Mouse (Mus musculus): ENCODE results near the gene Vmn1r168. TPM values are rescaled to one million over a fixed set of nuclear protein-coding genes. Genes with fewer than 3 reads are reported as not detected.

Gene Vmn1r168
- not detected for polyA plus RNA-seq (2015; fragmentation: Illumina TruSeq; extraction: RNeasy Lipid Tissue Mini Kit (QIAGEN cat#74804); ENCODE audit: insufficient read depth, low read depth, low replicate concordance)

DNA sequence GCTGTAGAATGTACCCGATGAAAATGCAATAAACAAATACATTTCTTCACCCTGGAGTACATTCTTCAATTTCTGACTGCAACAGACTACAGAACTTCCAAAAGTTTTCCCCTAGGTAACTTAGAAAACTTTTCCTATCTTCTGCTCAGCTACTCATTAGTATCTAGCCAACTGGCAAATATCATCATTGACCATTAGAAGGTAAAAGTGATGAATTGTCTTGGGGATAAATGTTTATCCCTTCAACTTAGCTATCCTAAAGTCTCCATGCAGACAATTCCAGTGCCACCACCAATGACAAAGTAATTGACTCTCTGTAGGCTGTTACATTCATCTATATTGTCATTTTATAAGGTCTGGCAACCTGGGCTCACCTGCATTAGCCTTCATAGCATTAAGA lies at the start of gene Vmn1r168:
TSS of gene Vmn1r168 (plus strand) at position 301 of the 400 bp plus-strand sequence.

GRCm38 (mm10) chr7:23507106-23507505 lies 32.4 kb upstream of the Vmn1r168 start, which contains the start of gene Vmn1r167:
Gene Vmn1r167 (minus strand): TSS chr7:23507206.

DNA sequence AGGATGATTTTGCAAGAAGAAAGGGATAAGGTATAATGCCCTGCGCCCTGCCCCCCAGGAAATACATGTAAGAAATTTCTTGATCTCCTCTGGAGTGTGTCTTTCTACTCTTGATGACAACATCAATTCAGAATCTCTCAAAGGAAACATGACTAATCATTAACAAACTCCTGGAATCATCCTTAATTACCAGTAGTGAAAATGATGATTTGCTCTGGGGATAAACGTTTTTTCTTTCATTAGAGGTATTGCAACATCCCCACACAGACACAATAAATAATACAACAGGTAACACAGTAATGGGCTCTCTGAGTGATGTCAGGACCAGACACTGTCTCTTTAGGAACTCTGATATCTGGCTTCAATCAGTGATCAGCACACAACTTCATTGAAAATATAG lies 35.7 kb downstream of the Vmn1r168 start, which contains the start of gene Vmn1r169:
TSS of gene Vmn1r169 (plus strand) at position 301 of the 400 bp plus-strand sequence.

Other genes with a start within 250 kb of the Vmn1r168 start
- not detected for gene Nlrp4e, start 238.5 kb upstream of the Vmn1r168 start, polyA plus RNA-seq (2015; fragmentation: Illumina TruSeq; extraction: RNeasy Lipid Tissue Mini Kit (QIAGEN cat#74804); ENCODE audit: insufficient read depth, low read depth, low replicate concordance)
- gene Nlrp5, start 153.8 kb upstream of the Vmn1r168 start, polyA plus RNA-seq (2015; fragmentation: Illumina TruSeq; extraction: RNeasy Lipid Tissue Mini Kit (QIAGEN cat#74804); ENCODE audit: insufficient read depth, low read depth, low replicate concordance) = not detected
- not detected for gene Vmn1r167, start 32.5 kb upstream of the Vmn1r168 start, polyA plus RNA-seq (2015; fragmentation: Illumina TruSeq; extraction: RNeasy Lipid Tissue Mini Kit (QIAGEN cat#74804); ENCODE audit: insufficient read depth, low read depth, low replicate concordance)
- gene Vmn1r169, start 35.8 kb downstream of the Vmn1r168 start, polyA plus RNA-seq (2015; fragmentation: Illumina TruSeq; extraction: RNeasy Lipid Tissue Mini Kit (QIAGEN cat#74804); ENCODE audit: insufficient read depth, low read depth, low replicate concordance) = not detected
- not detected for gene Vmn1r170, start 66.4 kb downstream of the Vmn1r168 start, polyA plus RNA-seq (2015; fragmentation: Illumina TruSeq; extraction: RNeasy Lipid Tissue Mini Kit (QIAGEN cat#74804); ENCODE audit: insufficient read depth, low read depth, low replicate concordance)
- gene Vmn1r171, start 91.0 kb downstream of the Vmn1r168 start, polyA plus RNA-seq (2015; fragmentation: Illumina TruSeq; extraction: RNeasy Lipid Tissue Mini Kit (QIAGEN cat#74804); ENCODE audit: insufficient read depth, low read depth, low replicate concordance) = not detected
- gene Vmn1r172, start 118.6 kb downstream of the Vmn1r168 start, polyA plus RNA-seq (2015; fragmentation: Illumina TruSeq; extraction: RNeasy Lipid Tissue Mini Kit (QIAGEN cat#74804); ENCODE audit: insufficient read depth, low read depth, low replicate concordance) = not detected
- not detected for gene Vmn1r173, start 161.0 kb downstream of the Vmn1r168 start, polyA plus RNA-seq (2015; fragmentation: Illumina TruSeq; extraction: RNeasy Lipid Tissue Mini Kit (QIAGEN cat#74804); ENCODE audit: insufficient read depth, low read depth, low replicate concordance)
- not detected for gene Vmn1r174, start 212.5 kb downstream of the Vmn1r168 start, polyA plus RNA-seq (2015; fragmentation: Illumina TruSeq; extraction: RNeasy Lipid Tissue Mini Kit (QIAGEN cat#74804); ENCODE audit: insufficient read depth, low read depth, low replicate concordance)

Data from pancreas, adult 10 weeks (tissue).